Mouse (Mus musculus) layer of hippocampus, postnatal 36 days (tissue): ENCODE measurements around the gene Poldip2. TPM values are rescaled to one million over a fixed set of nuclear protein-coding genes. Genes with fewer than 3 reads are reported as not detected.
A peak's percentile ranks its signal among the peaks of the same experiment; 100 is the strongest.

Experiments
- DNase-seq, 2 experiments: peaks; one replicate each; pipeline ENCODE4 v3.0.0; 2022
- total RNA-seq, 2 experiments: library from RNA; stranded (reverse); gene quantifications; 2 replicates each; pipeline ENCODE4 v1.2.3; 2021

The Poldip2 gene
- 100 to 1,000 TPM; 116 to 121 TPM for total RNA-seq

- peak; percentile 86 to 87 for DNase-seq
These were observed at the start of gene Poldip2, which contains the start of gene Tmem199 for GRCm38 (mm10) chr11:78512025-78512957. Poldip2 (plus strand) TSS chr11:78512193. Tmem199 (minus strand) TSS chr11:78512172.

GRCm38 (mm10) chr11:78462669-78463068 is 49.3 kb upstream of the Poldip2 start:
- DNase-seq, result no peak

- DNase-seq, result no peak
These were observed 48.5 kb upstream of the Poldip2 start for GRCm38 (mm10) chr11:78463286-78464036.

- DNase-seq, result no peak
These were observed 46.9 kb upstream of the Poldip2 start for GRCm38 (mm10) chr11:78465116-78465515.

GRCm38 (mm10) chr11:78465568-78466180 is 46.3 kb upstream of the Poldip2 start, which contains the start of gene Slc46a1:
Slc46a1 (plus strand) TSS chr11:78465697.
- DNase-seq, result peak; percentile 73 to 74

GRCm38 (mm10) chr11:78466242-78466912 is 45.6 kb upstream of the Poldip2 start:
- DNase-seq, result no peak

- DNase-seq, result no peak
These were observed 44.5 kb upstream of the Poldip2 start for GRCm38 (mm10) chr11:78467515-78467914.

GRCm38 (mm10) chr11:78467932-78468331 is 44.1 kb upstream of the Poldip2 start:
- no peak for DNase-seq

- no peak for DNase-seq
These were observed 40.5 kb upstream of the Poldip2 start for GRCm38 (mm10) chr11:78471326-78472103.

GRCm38 (mm10) chr11:78475289-78475688 is 36.7 kb upstream of the Poldip2 start:
- no peak for DNase-seq

GRCm38 (mm10) chr11:78483639-78484038 is 28.4 kb upstream of the Poldip2 start:
- no peak for DNase-seq

GRCm38 (mm10) chr11:78488168-78488567 is 23.8 kb upstream of the Poldip2 start:
- DNase-seq, result peak; percentile 75 to 77

- DNase-seq, result peak; percentile 49 to 58
These were observed 21.2 kb upstream of the Poldip2 start for GRCm38 (mm10) chr11:78490781-78491241.

- no peak for DNase-seq
These were observed 16.1 kb upstream of the Poldip2 start for GRCm38 (mm10) chr11:78495904-78496303.

- peak; percentile 37 to 60 for DNase-seq
These were observed 14.9 kb upstream of the Poldip2 start for GRCm38 (mm10) chr11:78497071-78497541.

- DNase-seq, result peak; percentile 94 to 95
These were observed 14.2 kb upstream of the Poldip2 start, which contains the start of gene Sarm1 for GRCm38 (mm10) chr11:78497544-78498522. Sarm1 (minus strand) TSS chr11:78497754.

- no peak for DNase-seq
These were observed 13.0 kb upstream of the Poldip2 start, which contains the start of gene Vtn for GRCm38 (mm10) chr11:78499004-78499403. Vtn (plus strand) TSS chr11:78499091.

- no peak for DNase-seq
These were observed 12.4 kb upstream of the Poldip2 start for GRCm38 (mm10) chr11:78499543-78499942.

GRCm38 (mm10) chr11:78500623-78501202 is 11.3 kb upstream of the Poldip2 start:
- DNase-seq, result no peak
